Mouse (Mus musculus) CH12.LX (cell line): ENCODE results near the gene Unc13a. TPM values are rescaled to one million over a fixed set of nuclear protein-coding genes. Genes with fewer than 3 reads are reported as not detected.
"Not testable (repeated sequence)": the region's sequence is repeated elsewhere in the genome, so short reads cannot be mapped to it uniquely, and the experiment has no call there.

Source experiments
- DNase-seq: peaks from one replicate; pipeline ENCODE4 v3.0.0-alpha.2; 2013; ENCODE audit errors: extremely low read depth
- H3K27ac ChIP-seq: 2 replicates; pipeline ENCODE4 v1.5.1; 2012; ENCODE audit warnings: low read depth, mild to moderate bottlenecking, control low read depth, moderate library complexity; ENCODE audit not compliant: insufficient read depth
- H3K27me3 ChIP-seq: replicated peaks from 2 replicates; pipeline ENCODE3; 2012; ENCODE audit warnings: inconsistent platforms
- H3K36me3 ChIP-seq, 2 experiments: replicated peaks in 1 of 2; 2 replicates each; pipeline versions ENCODE3 to v1.6.1; 2012; ENCODE audit warnings: inconsistent platforms in 1 of 2, low read length in 1 of 2, mild to moderate bottlenecking in 1 of 2, mixed read lengths in 1 of 2, moderate library complexity in 1 of 2; ENCODE audit not compliant: control insufficient read depth in 1 of 2, insufficient read depth in 1 of 2
- H3K4me1 ChIP-seq, 2 experiments: 2 replicates each; pipeline ENCODE4 v1.6.1; 2012; ENCODE audit warnings: inconsistent platforms in 1 of 2, moderate library complexity in 1 of 2; ENCODE audit not compliant: insufficient read depth in 2 of 2, control insufficient read depth in 1 of 2
- H3K4me2 ChIP-seq: 2 replicates; pipeline ENCODE4 v1.6.1; 2012; ENCODE audit warnings: low read depth, mild to moderate bottlenecking, control low read depth; ENCODE audit not compliant: poor library complexity, insufficient read depth, severe bottlenecking
- H3K4me3 ChIP-seq, 3 experiments: fragments of 150-350 bp in 1 of 3; sonication (generic) in 1 of 3; replicated peaks in 1 of 3; 2 replicates each; pipeline versions ENCODE3 to v1.5.1; 2011 to 2012; ENCODE audit warnings: low read depth in 2 of 3, low read length in 2 of 3, mild to moderate bottlenecking in 2 of 3, moderate library complexity in 2 of 3, control low read depth in 1 of 3, improper control_type of control experiment in 1 of 3, inconsistent platforms in 1 of 3, mixed read lengths in 1 of 3; ENCODE audit not compliant: poor library complexity in 1 of 3
- H3K79me2 ChIP-seq: replicated peaks from 2 replicates; pipeline ENCODE4 v1.6.1; 2012; ENCODE audit warnings: mild to moderate bottlenecking, moderate library complexity; ENCODE audit not compliant: control insufficient read depth, poor library complexity, insufficient read depth, severe bottlenecking; ENCODE audit errors: extremely low read depth
- H3K9ac ChIP-seq: 2 replicates; pipeline ENCODE4 v1.6.1; 2012; ENCODE audit warnings: low read depth, mild to moderate bottlenecking, control low read depth, moderate library complexity; ENCODE audit not compliant: insufficient read depth
- H3K9me3 ChIP-seq: replicated peaks from 2 replicates; pipeline ENCODE3; 2012; ENCODE audit warnings: low read length, inconsistent platforms, mixed read lengths
- BHLHE40 ChIP-seq: IDR thresholded peaks from 2 replicates; pipeline ENCODE4 v1.6.1; 2011; ENCODE audit warnings: mild to moderate bottlenecking, low read depth, low read length, improper control_type of control experiment
- CTCF ChIP-seq, 2 experiments: IDR thresholded peaks in 1 of 2; conservative IDR thresholded peaks in 1 of 2; 2 replicates each; pipeline ENCODE4 v1.5.1; 2011 to 2012; ENCODE audit warnings: low read depth in 2 of 2, low read length in 2 of 2, improper control_type of control experiment in 1 of 2, inconsistent platforms in 1 of 2, mild to moderate bottlenecking in 1 of 2, moderate library complexity in 1 of 2
- E2F4 ChIP-seq: IDR thresholded peaks from 2 replicates; pipeline ENCODE4 v1.6.1; 2011; ENCODE audit warnings: low read depth, low read length, improper control_type of control experiment; ENCODE audit not compliant: insufficient replicate concordance
- EP300 ChIP-seq: IDR thresholded peaks from 2 replicates; pipeline ENCODE4 v1.6.1; 2011; ENCODE audit warnings: low read length, improper control_type of control experiment
- ETS1 ChIP-seq: conservative IDR thresholded peaks from 2 replicates; pipeline ENCODE4 v1.6.1; 2012; ENCODE audit warnings: low read depth, mild to moderate bottlenecking, inconsistent platforms, low read length, improper control_type of control experiment, moderate library complexity
- IRF4 ChIP-seq: IDR thresholded peaks from 2 replicates; pipeline ENCODE4 v1.6.1; 2014; ENCODE audit warnings: low read depth, mild to moderate bottlenecking, inconsistent platforms, low read length, improper control_type of control experiment
- MAFK ChIP-seq: IDR thresholded peaks from 2 replicates; pipeline ENCODE4 v1.6.1; 2011; ENCODE audit warnings: low read length, improper control_type of control experiment; ENCODE audit not compliant: insufficient replicate concordance
- MAX ChIP-seq: IDR thresholded peaks from 2 replicates; pipeline ENCODE4 v1.6.1; 2011; ENCODE audit warnings: low read length, improper control_type of control experiment
- MEF2A ChIP-seq: IDR thresholded peaks from 2 replicates; pipeline ENCODE4 v1.6.1; 2014; ENCODE audit warnings: low read depth, mild to moderate bottlenecking, inconsistent platforms, low read length, improper control_type of control experiment, borderline replicate concordance
- NELFE ChIP-seq: IDR thresholded peaks from 2 replicates; pipeline ENCODE4 v1.6.1; 2011; ENCODE audit warnings: low read depth, low read length, improper control_type of control experiment
- RAD21 ChIP-seq: IDR thresholded peaks from 2 replicates; pipeline ENCODE4 v1.6.1; 2011; ENCODE audit warnings: low read depth, mild to moderate bottlenecking, low read length, improper control_type of control experiment, moderate library complexity
- RCOR1 ChIP-seq: conservative IDR thresholded peaks from 2 replicates; pipeline ENCODE4 v1.6.1; 2012; ENCODE audit warnings: low read depth, mild to moderate bottlenecking, inconsistent platforms, low read length, improper control_type of control experiment
- SIN3A ChIP-seq: IDR thresholded peaks from 2 replicates; pipeline ENCODE4 v1.6.1; 2012; ENCODE audit warnings: low read length, improper control_type of control experiment, inconsistent platforms
- SMC3 ChIP-seq: IDR thresholded peaks from 2 replicates; pipeline ENCODE4 v1.6.1; 2011; ENCODE audit warnings: low read depth, low read length, improper control_type of control experiment
- TBP ChIP-seq: conservative IDR thresholded peaks from 2 replicates; pipeline ENCODE4 v1.6.1; 2011; ENCODE audit warnings: low read depth, low read length, improper control_type of control experiment
- TCF12 ChIP-seq: IDR thresholded peaks from 2 replicates; pipeline ENCODE4 v1.6.1; 2014; ENCODE audit warnings: low read depth, mild to moderate bottlenecking, inconsistent platforms, low read length, improper control_type of control experiment
- UBTF ChIP-seq: IDR thresholded peaks from 2 replicates; pipeline ENCODE4 v1.6.1; 2012; ENCODE audit warnings: low read depth, mild to moderate bottlenecking, inconsistent platforms, low read length, improper control_type of control experiment, moderate library complexity
- ZC3H11A ChIP-seq: IDR thresholded peaks from 2 replicates; pipeline ENCODE4 v1.6.1; 2012; ENCODE audit warnings: low read depth, mild to moderate bottlenecking, inconsistent platforms, low read length, improper control_type of control experiment
- ZKSCAN1 ChIP-seq: IDR thresholded peaks from 2 replicates; pipeline ENCODE4 v1.6.1; 2012; ENCODE audit warnings: low read depth, inconsistent platforms, low read length, improper control_type of control experiment, borderline replicate concordance
- ZMIZ1 ChIP-seq: IDR thresholded peaks from 2 replicates; pipeline ENCODE4 v1.6.1; 2012; ENCODE audit warnings: low read depth, mild to moderate bottlenecking, inconsistent platforms, low read length, improper control_type of control experiment
- dilution Hi-C: fragments of 300-500 bp; cut with MboI; formaldehyde crosslinking; loops from 2 replicates; pipeline ENCODE4 v1.14.3; 2020; ENCODE audit warnings: low sequenced_read_pairs; ENCODE audit not compliant: extremely low pct_unique_long_range_greater_than_20kb, extremely low pct_ligation_motif_present
- in situ Hi-C: fragments of 300-500 bp; cut with MboI; formaldehyde crosslinking; loops from 3 replicates; pipeline ENCODE4 v1.14.3; 2019; ENCODE audit warnings: low sequenced_read_pairs, low pct_ligation_motif_present, low pct_unique_long_range_greater_than_20kb, mixed read lengths
- polyA plus RNA-seq: library from polyadenylated mRNA; unstranded; fragments of >175 nt; gene quantifications from 2 replicates; pipeline ENCODE4 v1.2.1, GENCODE M21; 2012; ENCODE audit warnings: low read depth; ENCODE audit not compliant: insufficient read length
- total RNA-seq, 2 experiments: library from RNA; depleted of rRNA; stranded (reverse); fragments of 300-350 nt in 1 of 2; fragments of >200 nt in 1 of 2; gene quantifications; 2 replicates each; pipeline ENCODE4 v1.2.3; 2012 to 2014

Gene Unc13a
- total and polyA plus RNA-seq, 3 experiments: 0.68 to 2.1 (median 1.0) TPM

GRCm38 (mm10) chr8:71709134-71709799 lies 37.7 kb upstream of the Unc13a start:
- H3K9me3 ChIP-seq: no peaks in the 10 kb centered on the region
- H3K9ac ChIP-seq: no peak overlapping the region
- H3K27ac ChIP-seq: no peak overlapping the region
- H3K36me3 ChIP-seq: peaks cover 59 to 74% of the 10 kb centered on the region in 2 experiments
- no peak for TF ChIP-seq ZMIZ1
- peaks cover 0 to 5% of the 10 kb centered on the region in 2 experiments; a peak in 2 of 4 replicates for H3K4me1 ChIP-seq
- no peak for DNase-seq
- no peak overlapping the region for H3K4me3 ChIP-seq
- H3K27me3 ChIP-seq: no peaks in the 10 kb centered on the region
- H3K4me2 ChIP-seq: no peak overlapping the region
- dilution Hi-C loops: no loop called here
- H3K79me2 ChIP-seq: no peaks in the 10 kb centered on the region
- in situ Hi-C loops: no loop called here

GRCm38 (mm10) chr8:71707874-71708273 lies 36.3 kb upstream of the Unc13a start:
- Histone ChIP-seq H3K4me1 (peaks cover 0 to 5% of the 10 kb centered on the region in 2 experiments; a peak in 2 of 4 replicates), H3K27me3 (no peaks in the 10 kb centered on the region), H3K79me2 (no peaks in the 10 kb centered on the region), H3K36me3 (peaks cover 52 to 60% of the 10 kb centered on the region in 2 experiments), H3K9ac (no peak overlapping the region), H3K4me2 (no peak overlapping the region), H3K4me3 (no peak overlapping the region), H3K9me3 (no peaks in the 10 kb centered on the region), H3K27ac (no peak overlapping the region)
- in situ Hi-C loops: no loop called here
- peak; percentile 63 for DNase-seq
- dilution Hi-C loops: no loop called here
- TF ChIP-seq CTCF (conservative IDR thresholded peaks at IDR 0.05 in 1 of 2, IDR thresholded peaks at IDR 0.05 in 1 of 2; ENCODE audit: low read depth in 2 of 2, low read length in 2 of 2): peak; percentile 71 to 81
- no peak for TF ChIP-seq TCF12
- TF ChIP-seq UBTF: no peak
- TF ChIP-seq ZMIZ1: no peak
- no peak for TF ChIP-seq EP300
- TF ChIP-seq NELFE: no peak
- no peak for TF ChIP-seq MEF2A
- no peak for TF ChIP-seq ETS1
- TF ChIP-seq E2F4: no peak
- TF ChIP-seq RAD21: peak; percentile 72
- TF ChIP-seq IRF4: no peak
- TF ChIP-seq RCOR1: no peak
- no peak for TF ChIP-seq BHLHE40
- TF ChIP-seq MAFK: no peak
- TF ChIP-seq ZC3H11A: no peak
- no peak for TF ChIP-seq TBP
- no peak for TF ChIP-seq ZKSCAN1
- no peak for TF ChIP-seq MAX
- no peak for TF ChIP-seq SIN3A
- TF ChIP-seq SMC3: peak; percentile 70

- H3K9ac ChIP-seq, H3K9me3 ChIP-seq, in situ Hi-C loops, H3K4me2 ChIP-seq, DNase-seq, H3K4me1 ChIP-seq, H3K4me3 ChIP-seq, H3K27ac ChIP-seq, dilution Hi-C loops, H3K27me3 ChIP-seq, H3K79me2 ChIP-seq: not testable (repeated sequence)
- peaks cover 7 to 16% of the 10 kb centered on the region in 2 experiments for H3K36me3 ChIP-seq
These were observed 31.8 kb upstream of the Unc13a start for GRCm38 (mm10) chr8:71703400-71703799.
